Mouse (Mus musculus): ENCODE data around the gene Sinhcaf. TPM values are rescaled to one million over a fixed set of nuclear protein-coding genes. Genes with fewer than 3 reads are reported as not detected.

Gene Sinhcaf
- polyA plus RNA-seq, 1 experiment: 461 TPM

- H3K4me3 ChIP-seq (ENCODE audit: low read depth, low read length): no peak overlapping the region
- H3K9ac ChIP-seq (ENCODE audit: low read depth, poor library complexity, severe bottlenecking): no peak overlapping the region
- H3K36me3 ChIP-seq (ENCODE audit: control insufficient read depth, insufficient read depth, low read length, poor library complexity, severe bottlenecking): no peaks in the 10 kb centered on the region
- TF ChIP-seq EP300 (IDR thresholded peaks at IDR 0.05; ENCODE audit: insufficient read depth, low read depth, low read length) (no peak), CTCF (IDR thresholded peaks at IDR 0.05; ENCODE audit: low read depth, low read length) (no peak), POLR2A (IDR thresholded peaks at IDR 0.05; ENCODE audit: insufficient read depth, low read length) (no peak)
- H3K27me3 ChIP-seq (ENCODE audit: control insufficient read depth, insufficient read depth, low read length, poor library complexity, severe bottlenecking): no peaks in the 10 kb centered on the region
- H3K4me1 ChIP-seq (ENCODE audit: control insufficient read depth, insufficient read depth, low read length): peaks cover 9% of the 10 kb centered on the region
- peak overlapping the region; percentile 83 for H3K27ac ChIP-seq (ENCODE audit: insufficient read depth, low read length)
- no peaks in the 10 kb centered on the region for H3K9me3 ChIP-seq (replicated peaks; ENCODE audit: control insufficient read depth, insufficient read depth, low read length, poor library complexity, severe bottlenecking)
Measured at GRCm38 (mm10) chr6:148986003-148986402, 39.7 kb upstream of the Sinhcaf start.

GRCm38 (mm10) chr6:148980495-148980894 is 34.2 kb upstream of the Sinhcaf start:
- Histone ChIP-seq H3K27ac (ENCODE audit: insufficient read depth, low read length) (peak overlapping the region; percentile 19; the same call in 1 of the 2 replicates), H3K9me3 (replicated peaks; ENCODE audit: control insufficient read depth, insufficient read depth, low read length, poor library complexity, severe bottlenecking) (no peaks in the 10 kb centered on the region), H3K4me1 (ENCODE audit: control insufficient read depth, insufficient read depth, low read length) (peaks cover 9% of the 10 kb centered on the region), H3K36me3 (ENCODE audit: control insufficient read depth, insufficient read depth, low read length, poor library complexity, severe bottlenecking) (no peaks in the 10 kb centered on the region), H3K27me3 (ENCODE audit: control insufficient read depth, insufficient read depth, low read length, poor library complexity, severe bottlenecking) (no peaks in the 10 kb centered on the region), H3K4me3 (ENCODE audit: low read depth, low read length) (no peak overlapping the region), H3K9ac (ENCODE audit: low read depth, poor library complexity, severe bottlenecking) (no peak overlapping the region)
- TF ChIP-seq EP300 (IDR thresholded peaks at IDR 0.05; ENCODE audit: insufficient read depth, low read depth, low read length): no peak
- TF ChIP-seq POLR2A (IDR thresholded peaks at IDR 0.05; ENCODE audit: insufficient read depth, low read length): no peak
- no peak for TF ChIP-seq CTCF (IDR thresholded peaks at IDR 0.05; ENCODE audit: low read depth, low read length)

- Histone ChIP-seq H3K9me3 (replicated peaks; ENCODE audit: control insufficient read depth, insufficient read depth, low read length, poor library complexity, severe bottlenecking) (no peaks in the 10 kb centered on the region), H3K36me3 (ENCODE audit: control insufficient read depth, insufficient read depth, low read length, poor library complexity, severe bottlenecking) (no peaks in the 10 kb centered on the region), H3K4me3 (ENCODE audit: low read depth, low read length) (no peak overlapping the region), H3K27ac (ENCODE audit: insufficient read depth, low read length) (no peak overlapping the region), H3K9ac (ENCODE audit: low read depth, poor library complexity, severe bottlenecking) (no peak overlapping the region), H3K27me3 (ENCODE audit: control insufficient read depth, insufficient read depth, low read length, poor library complexity, severe bottlenecking) (no peaks in the 10 kb centered on the region), H3K4me1 (ENCODE audit: control insufficient read depth, insufficient read depth, low read length) (peaks cover 3% of the 10 kb centered on the region)
- no peak for TF ChIP-seq EP300 (IDR thresholded peaks at IDR 0.05; ENCODE audit: insufficient read depth, low read depth, low read length)
- no peak for TF ChIP-seq POLR2A (IDR thresholded peaks at IDR 0.05; ENCODE audit: insufficient read depth, low read length)
- TF ChIP-seq CTCF (IDR thresholded peaks at IDR 0.05; ENCODE audit: low read depth, low read length): no peak
Measured at GRCm38 (mm10) chr6:148975096-148975495, 28.8 kb upstream of the Sinhcaf start.

GRCm38 (mm10) chr6:148972891-148973290 is 26.6 kb upstream of the Sinhcaf start:
- TF ChIP-seq POLR2A (IDR thresholded peaks at IDR 0.05; ENCODE audit: insufficient read depth, low read length) (no peak), CTCF (IDR thresholded peaks at IDR 0.05; ENCODE audit: low read depth, low read length) (no peak), EP300 (IDR thresholded peaks at IDR 0.05; ENCODE audit: insufficient read depth, low read depth, low read length) (no peak)
- no peaks in the 10 kb centered on the region for H3K27me3 ChIP-seq (ENCODE audit: control insufficient read depth, insufficient read depth, low read length, poor library complexity, severe bottlenecking)
- H3K36me3 ChIP-seq (ENCODE audit: control insufficient read depth, insufficient read depth, low read length, poor library complexity, severe bottlenecking): no peaks in the 10 kb centered on the region
- H3K9ac ChIP-seq (ENCODE audit: low read depth, poor library complexity, severe bottlenecking): no peak overlapping the region
- no peak overlapping the region for H3K4me3 ChIP-seq (ENCODE audit: low read depth, low read length)
- H3K27ac ChIP-seq (ENCODE audit: insufficient read depth, low read length): 0 out of 2 replicates have a peak overlapping the region, but pooled peaks have one; percentile 40
- peaks cover 3% of the 10 kb centered on the region for H3K4me1 ChIP-seq (ENCODE audit: control insufficient read depth, insufficient read depth, low read length)
- no peaks in the 10 kb centered on the region for H3K9me3 ChIP-seq (replicated peaks; ENCODE audit: control insufficient read depth, insufficient read depth, low read length, poor library complexity, severe bottlenecking)

GRCm38 (mm10) chr6:148972059-148972848 is 26.0 kb upstream of the Sinhcaf start:
- Histone ChIP-seq H3K27ac (ENCODE audit: insufficient read depth, low read length) (peak overlapping the region; percentile 60), H3K9ac (ENCODE audit: low read depth, poor library complexity, severe bottlenecking) (0 out of 2 replicates have a peak overlapping the region, but pooled peaks have one; percentile 19), H3K36me3 (ENCODE audit: control insufficient read depth, insufficient read depth, low read length, poor library complexity, severe bottlenecking) (no peaks in the 10 kb centered on the region), H3K9me3 (replicated peaks; ENCODE audit: control insufficient read depth, insufficient read depth, low read length, poor library complexity, severe bottlenecking) (no peaks in the 10 kb centered on the region), H3K4me3 (ENCODE audit: low read depth, low read length) (peak overlapping the region; percentile 3; the same call in 1 of the 2 replicates), H3K27me3 (ENCODE audit: control insufficient read depth, insufficient read depth, low read length, poor library complexity, severe bottlenecking) (no peaks in the 10 kb centered on the region), H3K4me1 (ENCODE audit: control insufficient read depth, insufficient read depth, low read length) (peaks cover 3% of the 10 kb centered on the region)
- TF ChIP-seq CTCF (IDR thresholded peaks at IDR 0.05; ENCODE audit: low read depth, low read length): no peak
- no peak for TF ChIP-seq POLR2A (IDR thresholded peaks at IDR 0.05; ENCODE audit: insufficient read depth, low read length)
- no peak for TF ChIP-seq EP300 (IDR thresholded peaks at IDR 0.05; ENCODE audit: insufficient read depth, low read depth, low read length)

GRCm38 (mm10) chr6:148971385-148971940 is 25.2 kb upstream of the Sinhcaf start:
- Histone ChIP-seq H3K9me3 (replicated peaks; ENCODE audit: control insufficient read depth, insufficient read depth, low read length, poor library complexity, severe bottlenecking) (no peaks in the 10 kb centered on the region), H3K4me3 (ENCODE audit: low read depth, low read length) (peak overlapping the region; percentile 3; the same call in 1 of the 2 replicates), H3K36me3 (ENCODE audit: control insufficient read depth, insufficient read depth, low read length, poor library complexity, severe bottlenecking) (no peaks in the 10 kb centered on the region), H3K27ac (ENCODE audit: insufficient read depth, low read length) (peak overlapping the region; percentile 60), H3K4me1 (ENCODE audit: control insufficient read depth, insufficient read depth, low read length) (peaks cover 3% of the 10 kb centered on the region), H3K9ac (ENCODE audit: low read depth, poor library complexity, severe bottlenecking) (0 out of 2 replicates have a peak overlapping the region, but pooled peaks have one; percentile 19), H3K27me3 (ENCODE audit: control insufficient read depth, insufficient read depth, low read length, poor library complexity, severe bottlenecking) (no peaks in the 10 kb centered on the region)
- no peak for TF ChIP-seq POLR2A (IDR thresholded peaks at IDR 0.05; ENCODE audit: insufficient read depth, low read length)
- TF ChIP-seq EP300 (IDR thresholded peaks at IDR 0.05; ENCODE audit: insufficient read depth, low read depth, low read length): peak; percentile 73

Measured in ES-Bruce4 (cell line).